Mouse (Mus musculus) frontal cortex, adult 2 months (tissue): ENCODE measurements at regions not wholly inside any gene's neighbourhood (a gene's known extent, or its start where the extent isn't known, plus 50 kb on each side); places are given as distances from the start of the nearest gene placed in this dataset.

Experiments used
- DNase-seq, 2 experiments: peaks; one replicate each; pipeline ENCODE4 v3.0.0; 2022; ENCODE audit warnings: low spot score in 1 of 2; ENCODE audit errors: extremely low spot score in 1 of 2

DNA sequence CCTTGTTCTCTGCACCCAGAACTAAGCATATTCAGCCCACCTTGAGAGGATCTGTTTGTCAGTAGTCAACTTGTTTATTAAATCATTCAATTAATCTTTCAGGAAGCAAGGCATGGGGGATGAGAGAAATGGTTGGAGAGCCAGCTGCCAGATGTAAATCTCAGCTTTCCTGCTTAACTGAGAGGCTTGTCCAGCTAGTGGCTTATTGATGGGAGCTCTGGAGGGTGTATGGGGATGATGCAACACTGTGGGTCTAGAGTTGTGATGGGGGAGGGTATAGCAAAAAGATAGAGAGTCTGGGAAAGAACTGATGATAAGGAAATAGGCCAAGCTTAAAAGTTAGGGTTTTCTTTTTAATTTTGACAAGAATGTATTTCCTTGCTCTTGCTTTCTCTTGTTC lies 2163.3 kb downstream of the 9330182O14Rik start:
- DNase-seq, result no peak

GRCm38 (mm10) chr15:42301956-42302355 lies 2167.8 kb downstream of the 9330182O14Rik start:
- DNase-seq, result no peak

GRCm38 (mm10) chr15:42304097-42304496 lies 2169.9 kb downstream of the 9330182O14Rik start:
- no peak for DNase-seq

- peak; percentile 31 to 63 for DNase-seq
Measured at GRCm38 (mm10) chr15:42309586-42309985, 2175.4 kb downstream of the 9330182O14Rik start.

GRCm38 (mm10) chr15:42311166-42311565 lies 2177.0 kb downstream of the 9330182O14Rik start:
- DNase-seq, result peak; percentile 8 to 11

DNA sequence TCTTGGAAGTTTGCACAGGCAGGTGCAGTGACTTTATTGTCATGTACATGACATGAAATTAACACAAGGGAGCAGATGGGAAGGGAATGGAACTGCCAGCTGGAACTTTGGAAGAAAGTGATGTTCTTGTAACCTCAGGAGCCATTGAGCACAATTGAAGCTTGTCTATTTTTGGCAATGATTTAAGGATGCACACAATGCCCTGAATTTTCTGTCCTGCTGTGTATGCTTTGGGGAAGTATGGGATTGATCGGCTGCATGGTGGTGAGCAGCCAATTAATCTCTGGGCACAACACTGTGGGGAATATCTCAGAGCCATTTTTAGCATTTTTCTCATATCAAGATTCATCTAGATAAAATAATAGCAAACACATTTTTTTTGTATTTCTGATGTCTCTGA lies 2186.2 kb downstream of the 9330182O14Rik start:
- DNase-seq, result no peak

GRCm38 (mm10) chr15:42322940-42323339 lies 2188.8 kb downstream of the 9330182O14Rik start:
- DNase-seq, result no peak

DNA sequence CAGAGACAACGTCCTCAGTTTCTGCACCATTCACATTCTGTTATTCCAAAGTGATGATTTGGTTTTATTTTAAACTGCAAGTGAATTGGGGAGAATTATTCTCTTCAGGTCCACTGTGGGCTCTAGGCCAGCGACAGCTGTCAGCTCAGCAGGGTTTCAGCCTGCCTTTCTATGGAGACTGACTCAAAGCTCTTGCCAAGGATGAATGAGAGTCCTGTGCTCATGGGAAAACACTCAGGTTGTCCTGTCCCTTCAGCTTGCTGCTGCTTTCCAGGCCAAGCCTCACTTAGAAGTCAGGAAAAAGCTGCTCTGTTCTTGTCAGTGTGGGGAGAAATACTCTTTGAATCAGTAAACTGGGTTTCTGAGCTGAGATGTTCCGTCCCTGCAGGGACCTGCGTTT lies 2191.1 kb downstream of the 9330182O14Rik start:
- no peak for DNase-seq

DNA sequence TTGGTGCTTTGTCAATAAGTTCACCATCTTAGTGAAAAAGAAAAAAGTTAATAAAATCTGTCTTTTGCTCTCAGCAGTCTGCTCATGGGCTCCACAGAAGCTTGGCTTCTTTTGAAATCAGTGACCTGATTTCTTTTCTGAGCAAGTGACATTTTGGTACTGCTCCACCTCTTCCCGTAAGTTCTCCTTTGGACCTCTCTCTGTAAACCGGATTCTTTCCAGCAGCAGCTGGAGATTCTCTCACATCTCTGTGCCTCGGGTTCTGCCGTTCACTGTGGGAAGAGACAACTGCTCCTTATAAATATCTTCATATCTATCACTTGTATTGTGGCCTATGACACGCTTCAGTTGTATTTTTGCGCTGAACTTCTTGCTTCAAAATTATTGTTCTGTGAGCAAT lies 2194.4 kb downstream of the 9330182O14Rik start:
- no peak for DNase-seq

DNA sequence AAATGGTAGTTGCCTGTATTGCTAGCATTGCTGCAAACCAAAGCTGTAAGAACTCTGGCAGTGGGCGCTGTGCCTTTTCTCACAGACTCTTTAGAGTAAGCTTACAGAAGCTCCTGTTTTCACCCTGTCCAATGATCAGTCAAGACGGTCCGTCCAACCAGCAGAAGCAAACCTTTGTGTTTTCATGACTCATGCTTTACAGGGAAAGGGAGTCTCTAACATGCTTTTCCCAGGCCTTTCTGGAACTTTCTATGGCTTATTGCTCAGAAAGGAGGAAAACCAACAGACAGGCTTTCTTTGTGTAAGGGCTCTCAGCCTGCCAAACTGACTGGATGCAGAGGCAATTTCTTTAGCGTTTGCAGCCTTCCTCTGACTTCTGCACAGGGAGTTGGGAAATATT lies 2195.6 kb downstream of the 9330182O14Rik start:
- DNase-seq, result no peak

GRCm38 (mm10) chr15:42333642-42334041 lies 2199.5 kb downstream of the 9330182O14Rik start:
- DNase-seq, result no peak

GRCm38 (mm10) chr15:42346131-42346530 lies 2212.0 kb downstream of the 9330182O14Rik start:
- no peak for DNase-seq

DNA sequence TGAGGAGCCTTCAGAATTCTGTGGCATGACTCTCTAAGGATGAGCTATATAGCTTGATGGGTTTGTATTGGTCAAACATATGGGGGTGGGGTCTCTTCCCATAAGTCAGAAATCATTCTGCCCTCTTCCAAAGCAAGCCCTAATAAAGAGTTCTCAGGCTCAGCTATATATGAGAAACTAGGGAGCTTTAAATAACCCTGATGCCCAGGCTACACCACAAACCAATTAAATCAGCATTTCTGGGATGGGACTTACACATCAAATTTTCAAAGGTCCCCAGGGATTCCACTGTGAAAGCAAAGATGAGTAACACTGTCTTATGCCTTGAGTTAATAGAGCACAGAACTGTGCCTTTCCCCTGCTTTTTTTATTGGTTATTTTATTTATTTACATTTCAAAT lies 2227.7 kb downstream of the 9330182O14Rik start:
- no peak for DNase-seq

DNA sequence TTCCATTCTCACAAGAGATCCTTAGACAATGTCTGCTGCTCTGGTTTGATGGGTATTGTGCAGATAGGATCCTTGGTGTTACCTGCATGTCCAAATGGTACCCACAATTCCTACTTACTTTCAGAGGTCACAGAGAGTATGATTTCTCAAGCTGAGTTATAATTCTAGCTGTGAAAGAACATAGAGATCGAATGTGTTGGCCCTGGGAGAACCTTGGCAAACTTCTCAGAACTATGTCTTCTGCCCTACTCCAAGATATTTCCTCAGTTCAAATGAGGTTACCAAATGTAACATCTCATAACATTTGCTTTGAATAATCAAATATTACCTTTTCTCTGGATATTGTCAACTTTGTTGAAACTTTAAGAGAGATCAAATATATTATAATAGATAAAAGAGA lies 2230.8 kb downstream of the 9330182O14Rik start:
- no peak for DNase-seq

DNA sequence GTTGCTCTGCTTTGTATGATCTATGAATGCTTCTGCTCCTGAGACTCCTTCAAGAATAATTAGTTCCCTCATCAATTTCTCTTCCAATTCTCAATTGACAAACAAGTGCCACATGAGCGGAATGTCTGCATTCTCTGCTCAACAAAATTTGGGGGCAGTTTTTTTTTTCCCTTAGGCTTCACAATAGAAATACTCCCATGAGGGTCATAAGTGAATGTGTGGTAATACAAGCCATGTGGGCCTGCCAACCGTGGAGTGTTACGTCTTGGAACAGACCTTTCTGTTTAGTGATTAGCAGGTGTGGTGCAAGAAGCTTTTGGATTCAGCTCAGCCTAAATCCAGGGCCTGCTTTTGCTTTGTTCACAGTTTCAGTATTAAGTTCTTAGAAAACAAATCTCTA lies 2232.6 kb downstream of the 9330182O14Rik start:
- DNase-seq, result no peak

GRCm38 (mm10) chr15:42369603-42370002 lies 2235.4 kb downstream of the 9330182O14Rik start:
- no peak for DNase-seq

DNA sequence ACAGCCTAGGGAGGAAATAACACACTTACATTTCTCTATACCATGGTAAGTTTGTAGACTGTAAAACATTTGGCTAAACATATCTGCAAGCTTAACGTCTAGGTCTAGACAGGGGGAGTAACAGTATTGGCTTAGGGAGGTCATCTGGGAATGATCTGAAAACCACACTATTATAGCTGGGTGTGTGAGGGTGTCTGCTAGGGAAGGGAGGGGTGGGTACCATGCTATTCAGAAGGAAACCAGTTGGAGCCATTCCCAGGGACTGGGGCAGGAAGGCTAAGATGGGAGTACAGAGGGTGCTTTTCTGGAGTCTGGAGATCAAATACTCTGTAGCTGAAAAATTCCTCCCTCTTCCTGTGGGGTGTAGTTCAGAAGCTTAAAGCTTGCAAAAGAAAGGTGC lies 2235.9 kb downstream of the 9330182O14Rik start:
- no peak for DNase-seq

DNA sequence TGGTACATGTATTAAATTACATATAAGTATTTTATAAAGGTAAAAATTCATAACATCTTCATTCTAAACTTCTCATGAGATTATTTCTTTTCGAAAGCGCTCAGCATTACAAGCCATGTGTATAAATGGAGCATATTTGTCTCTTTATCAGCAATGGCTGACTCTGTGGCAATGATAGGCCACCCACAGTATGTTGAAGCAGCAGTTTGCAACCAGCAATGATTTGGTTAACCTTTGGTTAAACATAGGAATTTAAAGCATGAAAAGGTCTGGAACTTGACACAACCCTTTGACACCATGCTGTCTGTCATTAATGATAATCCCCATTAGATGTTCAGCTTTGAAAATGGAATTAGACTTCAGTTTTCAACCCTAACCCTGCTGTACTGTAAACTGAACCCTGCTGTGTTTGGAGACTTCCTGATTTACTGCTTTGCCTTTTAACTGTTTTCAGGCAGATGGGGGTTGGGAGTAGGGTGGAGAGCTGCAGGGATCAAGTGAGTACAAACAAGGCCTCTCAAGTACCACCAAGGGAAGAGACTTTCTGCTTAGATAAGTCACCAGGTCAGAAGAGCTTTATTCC lies 2238.6 kb downstream of the 9330182O14Rik start:
- DNase-seq, result no peak
